Mouse (Mus musculus): ENCODE measurements around the gene Cth.

- no peak for TF ChIP-seq CTCF (IDR thresholded peaks at IDR 0.05; ENCODE audit: borderline replicate concordance, control insufficient read depth, extremely low read depth, insufficient read depth, low read length, poor library complexity)
- TF ChIP-seq POLR2A (IDR thresholded peaks at IDR 0.05; ENCODE audit: control insufficient read depth, extremely low read depth, insufficient read depth, low read length, poor library complexity), result no peak
These were observed 48.3 kb downstream of the Cth start for GRCm38 (mm10) chr3:157876439-157877156.
